Mouse (Mus musculus) limb, embryonic 15.5 days (tissue): ENCODE measurements around the gene Gdf9. TPM values are rescaled to one million over a fixed set of nuclear protein-coding genes. Genes with fewer than 3 reads are reported as not detected.

Source experiments
- ATAC-seq: fragments of 200-750 bp; cut with Nextera tagmentation; 2 replicates; pipeline ENCODE4 v1.8.0; 2017; ENCODE audit warnings: low read depth, moderate TSS enrichment; ENCODE audit not compliant: insufficient number of reproducible peaks, low FRiP score, low TSS enrichment
- H3K27ac ChIP-seq: fragments of 300-500 bp; sonication (generic); 2 replicates; pipeline ENCODE4 v1.5.1; 2015; ENCODE audit warnings: moderate library complexity, mild to moderate bottlenecking, inconsistent platforms
- H3K27me3 ChIP-seq: fragments of 300-500 bp; sonication (generic); 2 replicates; pipeline ENCODE4 v1.6.1; 2015; ENCODE audit warnings: inconsistent platforms
- H3K36me3 ChIP-seq: fragments of 300-500 bp; sonication (generic); 2 replicates; pipeline ENCODE4 v1.6.1; 2015; ENCODE audit warnings: inconsistent platforms
- H3K4me1 ChIP-seq: fragments of 300-500 bp; sonication (generic); 2 replicates; pipeline ENCODE4 v1.6.1; 2015; ENCODE audit warnings: inconsistent platforms
- H3K4me2 ChIP-seq: fragments of 300-500 bp; sonication (generic); 2 replicates; pipeline ENCODE4 v1.6.1; 2015; ENCODE audit warnings: mild to moderate bottlenecking, inconsistent platforms
- H3K4me3 ChIP-seq: fragments of 300-500 bp; sonication (generic); 2 replicates; pipeline ENCODE4 v1.5.1; 2015; ENCODE audit warnings: mild to moderate bottlenecking, inconsistent platforms
- H3K9ac ChIP-seq: fragments of 300-500 bp; sonication (generic); 2 replicates; pipeline ENCODE4 v1.6.1; 2015; ENCODE audit warnings: inconsistent platforms
- H3K9me3 ChIP-seq: fragments of 300-500 bp; sonication (generic); 2 replicates; pipeline ENCODE4 v1.6.1; 2016; ENCODE audit warnings: inconsistent platforms
- WGBS: fragments of 180-500 bp; shearing (Covaris S2); methylation state at CpG from one replicate; pipeline ENCODE4 v1.1.7; 2015; 5-methylcytosine and 5-hydroxymethylcytosine counted together
- microRNA-seq: library from miRNA; unstranded; fragments of <30 nt; microRNA quantifications from one replicate; pipeline ENCODE4, GENCODE M21; 2016
- polyA plus RNA-seq: library from polyadenylated mRNA; unstranded; fragments of >200 nt; fragmentation: Nextera tagmentation; extraction: Ambion mirVana; gene quantifications from 2 replicates; pipeline ENCODE4 v1.2.1, GENCODE M21; 2015

The Gdf9 gene
- polyA plus RNA-seq, 1 experiment from 2014 or later: 2.6 TPM

GRCm38 (mm10) chr11:53481088-53481730 lies 50.4 kb downstream of the Gdf9 start:
- Histone ChIP-seq H3K9me3 (no peaks in the 10 kb centered on the region), H3K9ac (no peak overlapping the region), H3K36me3 (no peaks in the 10 kb centered on the region), H3K4me1 (peaks cover 19% of the 10 kb centered on the region), H3K27ac (no peak overlapping the region), H3K27me3 (peaks cover 64% of the 10 kb centered on the region), H3K4me3 (no peak overlapping the region), H3K4me2 (no peak overlapping the region)
- ATAC-seq: no peak
- WGBS: 67% methylated on average over 4 of the region's 4 CpGs

- 63% methylated on average over 9 of the region's 9 CpGs for WGBS
Measured at GRCm38 (mm10) chr11:53483159-53483891, 52.5 kb downstream of the Gdf9 start.

GRCm38 (mm10) chr11:53485719-53486118 lies 54.9 kb downstream of the Gdf9 start:
- no peak for ATAC-seq
- H3K27ac ChIP-seq: no peak overlapping the region
- no peak overlapping the region for H3K4me2 ChIP-seq
- H3K4me1 ChIP-seq: peaks cover 13% of the 10 kb centered on the region
- no peak overlapping the region for H3K4me3 ChIP-seq
- 43% methylated on average over 3 of the region's 3 CpGs for WGBS
- no peaks in the 10 kb centered on the region for H3K36me3 ChIP-seq
- H3K9ac ChIP-seq: no peak overlapping the region
- H3K9me3 ChIP-seq: no peaks in the 10 kb centered on the region
- H3K27me3 ChIP-seq: peaks cover 35% of the 10 kb centered on the region

More at GRCm38 (mm10) chr11:53483159-53483891, 52.5 kb downstream of the Gdf9 start:
- H3K4me1 ChIP-seq: peaks cover 32% of the 10 kb centered on the region
- no peaks in the 10 kb centered on the region for H3K36me3 ChIP-seq
- no peak overlapping the region for H3K4me3 ChIP-seq
- ATAC-seq: no peak
- H3K9ac ChIP-seq: no peak overlapping the region
- no peak overlapping the region for H3K4me2 ChIP-seq
- H3K27me3 ChIP-seq: peaks cover 59% of the 10 kb centered on the region
- H3K9me3 ChIP-seq: no peaks in the 10 kb centered on the region
- H3K27ac ChIP-seq: no peak overlapping the region

- no peak overlapping the region for H3K27ac ChIP-seq
- no peak overlapping the region for H3K4me3 ChIP-seq
- H3K27me3 ChIP-seq: peaks cover 29% of the 10 kb centered on the region
- H3K4me1 ChIP-seq: peaks cover 13% of the 10 kb centered on the region
- no peak overlapping the region for H3K4me2 ChIP-seq
- no peaks in the 10 kb centered on the region for H3K36me3 ChIP-seq
- ATAC-seq: no peak
- H3K9me3 ChIP-seq: no peaks in the 10 kb centered on the region
- WGBS: 69% methylated on average over 3 of the region's 3 CpGs
- H3K9ac ChIP-seq: no peak overlapping the region
Measured at GRCm38 (mm10) chr11:53486351-53486750, 55.5 kb downstream of the Gdf9 start.

GRCm38 (mm10) chr11:53486822-53487594 lies 56.2 kb downstream of the Gdf9 start:
- Histone ChIP-seq H3K4me1 (peaks cover 16% of the 10 kb centered on the region), H3K36me3 (no peaks in the 10 kb centered on the region), H3K9ac (0 out of 2 replicates have a peak overlapping the region, but pooled peaks have one; percentile 7), H3K27me3 (peaks cover 25% of the 10 kb centered on the region), H3K27ac (no peak overlapping the region), H3K4me2 (peak overlapping the region; percentile 44), H3K9me3 (no peaks in the 10 kb centered on the region), H3K4me3 (peak overlapping the region; percentile 21)
- WGBS: 6% methylated on average over 27 of the region's 27 CpGs
- ATAC-seq: peak; percentile 33; the same call in 1 of the 2 replicates

Small RNA genes within 50 kb of the gene (microRNA-seq; reads per million reads assigned to microRNA genes)
- gene Mir6920: not detected

Other genes with a start within 250 kb of the Gdf9 start
- 66.2 and 73.6 TPM in 2 replicates for gene Hspa4, start 130.6 kb upstream of the Gdf9 start, polyA plus RNA-seq
- gene Zcchc10, start 106.3 kb upstream of the Gdf9 start, polyA plus RNA-seq: 17.8 and 18.4 TPM in 2 replicates
- gene Aff4, start 80.2 kb upstream of the Gdf9 start, polyA plus RNA-seq: 38.5 and 50.7 TPM in 2 replicates
- not detected in 2 replicates for gene Leap2, start 7.9 kb upstream of the Gdf9 start, polyA plus RNA-seq
- 477 and 501 TPM in 2 replicates for gene Uqcrq, start 192 bp upstream of the Gdf9 start, polyA plus RNA-seq
- gene Gm10447, start 26.1 kb downstream of the Gdf9 start, polyA plus RNA-seq: 0.10 TPM in 2 replicates
- gene Shroom1, start 26.2 kb downstream of the Gdf9 start, polyA plus RNA-seq: 4.4 and 4.6 TPM in 2 replicates
- gene Gm9837, start 39.5 kb downstream of the Gdf9 start, polyA plus RNA-seq: not detected in 2 replicates
- gene Gm9945, start 49.1 kb downstream of the Gdf9 start, polyA plus RNA-seq: not detected in 2 replicates
- gene Sowaha, start 49.3 kb downstream of the Gdf9 start, polyA plus RNA-seq: 0.21 and 0.28 TPM in 2 replicates
- 54.9 and 55.4 TPM in 2 replicates for gene Sept8, start 88.2 kb downstream of the Gdf9 start, polyA plus RNA-seq
- gene Kif3a, start 136.4 kb downstream of the Gdf9 start, polyA plus RNA-seq: 69.2 and 82.2 TPM in 2 replicates
- gene Il4, start 187.6 kb downstream of the Gdf9 start, polyA plus RNA-seq: 1.8 and 2.6 TPM in 2 replicates
- gene Il13, start 203.7 kb downstream of the Gdf9 start, polyA plus RNA-seq: not detected in 2 replicates